Mouse (Mus musculus) mature B cell (primary cell): ENCODE results near the gene Smad6.

Experiments
- in situ Hi-C: fragments of 300-500 bp; cut with MboI; formaldehyde crosslinking; loops from 2 replicates; pipeline ENCODE4 v1.14.3; 2019

The Smad6 gene

DNA sequence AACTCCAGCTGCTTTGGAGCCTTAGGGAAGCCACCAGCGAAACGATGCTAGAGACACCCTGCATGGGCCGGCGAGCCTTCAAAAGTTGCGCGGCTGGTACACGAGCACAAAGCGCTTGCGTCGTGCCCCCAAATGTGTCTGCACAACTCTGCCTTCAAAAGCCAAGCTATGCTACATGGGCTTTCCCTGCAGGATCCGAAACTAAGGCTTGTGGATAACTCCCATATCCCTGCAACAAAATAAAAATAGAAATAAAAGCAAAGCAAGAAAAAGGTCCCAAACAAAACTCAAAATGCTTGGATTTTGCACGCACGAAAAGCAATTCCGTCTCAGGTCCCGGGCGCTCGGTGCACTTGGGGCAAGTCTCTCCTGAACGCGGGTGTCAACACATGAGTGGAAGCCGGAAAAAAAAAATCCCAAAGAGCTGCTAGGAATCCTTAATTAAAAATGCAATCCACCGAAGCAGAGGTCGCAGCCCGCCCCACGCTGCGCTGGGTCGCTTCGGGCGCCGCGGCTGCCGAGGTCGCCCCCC lies 474 bp downstream of the Smad6 start:
- in situ Hi-C loops, result no loop called here

DNA sequence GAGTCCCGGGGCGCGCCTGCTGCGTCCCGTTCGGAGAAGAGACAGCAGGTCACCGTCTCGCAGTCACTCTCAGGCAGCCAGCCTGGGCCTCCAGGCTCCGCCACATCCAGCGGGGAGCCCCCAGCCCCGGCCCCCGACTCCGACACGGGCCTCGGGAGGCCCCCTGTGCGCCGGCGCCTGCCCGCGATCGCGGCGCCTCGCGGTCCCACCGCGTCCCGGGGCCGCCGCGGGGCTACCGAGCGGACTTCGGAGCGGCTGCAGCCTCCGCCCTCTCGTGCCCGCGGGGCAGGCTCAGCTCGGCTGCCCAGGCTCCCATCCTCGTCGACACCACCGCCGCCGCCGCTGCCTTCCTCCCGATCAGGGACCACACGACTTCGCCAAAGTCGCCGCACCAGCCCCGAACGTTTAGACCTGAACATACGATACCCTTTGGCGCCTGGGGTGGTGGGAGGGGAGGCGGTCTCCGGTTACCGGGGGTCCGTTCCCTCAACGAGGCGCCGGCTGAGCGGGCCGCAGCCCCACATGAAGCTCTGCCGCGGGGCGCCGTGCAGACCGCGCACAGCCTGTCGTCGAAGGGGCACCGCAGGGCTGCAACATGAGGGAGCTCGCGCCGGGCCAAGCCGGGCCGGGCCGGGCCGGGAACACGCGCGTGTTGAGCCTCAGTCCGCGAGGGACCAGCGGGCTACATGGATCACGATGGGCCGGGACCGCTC lies 1.1 kb downstream of the Smad6 start:
- in situ Hi-C loops, result no loop called here

DNA sequence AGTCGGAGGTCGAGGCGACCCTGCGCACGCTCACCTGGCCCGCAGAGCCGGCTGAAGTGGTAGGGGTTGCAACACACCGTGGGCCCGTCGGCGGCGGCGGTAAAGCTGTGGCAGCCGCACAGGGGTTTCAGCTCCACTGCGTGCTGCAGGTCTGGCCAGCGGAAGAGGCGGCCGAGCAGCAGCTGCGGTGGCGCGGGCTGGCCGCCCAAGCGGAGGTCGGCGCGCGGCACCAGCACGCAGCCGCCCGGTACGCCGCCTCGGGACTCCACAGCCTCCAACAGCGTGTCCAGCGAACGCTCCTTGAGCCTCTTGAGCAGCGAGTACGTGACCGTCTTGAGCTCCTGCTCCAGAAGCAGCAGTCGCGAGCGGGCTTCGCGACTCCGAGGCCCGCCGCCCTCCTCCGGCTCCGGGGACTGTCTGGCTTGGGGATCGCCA lies 1.7 kb downstream of the Smad6 start:
- in situ Hi-C loops, result no loop called here

DNA sequence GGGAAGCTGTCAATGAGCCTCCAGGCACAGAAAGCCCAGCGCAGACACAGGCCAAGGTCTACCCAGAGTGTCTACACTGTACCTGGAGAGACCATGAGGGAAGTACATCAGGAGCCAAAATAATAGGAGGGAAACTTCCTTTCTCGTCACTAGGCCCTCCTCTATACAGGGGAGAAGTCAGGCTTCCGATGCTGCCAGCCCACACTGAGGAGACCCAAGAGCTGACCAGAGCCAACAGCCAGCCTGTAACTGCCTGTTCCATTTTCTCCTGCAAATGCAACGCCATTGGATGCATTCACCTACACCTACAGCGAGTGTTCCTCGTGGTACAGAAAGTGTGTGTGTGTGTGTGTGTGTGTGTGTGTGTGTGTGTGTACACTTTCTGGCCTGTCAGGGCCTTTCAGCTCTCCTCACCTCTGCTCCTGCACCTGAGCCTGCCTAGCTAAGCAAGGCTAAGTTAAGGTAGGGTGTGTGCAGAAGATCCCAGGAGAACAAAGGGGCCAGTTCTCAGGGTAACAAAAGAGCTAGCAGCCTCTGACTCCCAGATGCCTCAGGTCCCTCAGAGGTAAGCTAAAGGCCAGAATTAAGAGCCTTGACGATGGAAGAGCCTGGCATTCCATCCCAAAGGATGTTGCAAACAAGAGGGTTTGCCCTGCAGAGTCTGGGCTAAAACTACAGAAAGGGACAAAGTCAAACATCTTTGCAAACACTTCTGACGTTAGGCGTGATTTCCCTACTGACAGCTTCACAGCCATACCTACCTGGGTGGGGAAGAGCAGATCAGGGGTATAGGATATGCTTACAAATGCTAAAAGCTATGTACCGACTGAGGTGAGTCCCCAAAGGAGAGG lies 2.6 kb downstream of the Smad6 start:
- in situ Hi-C loops, result no loop called here

DNA sequence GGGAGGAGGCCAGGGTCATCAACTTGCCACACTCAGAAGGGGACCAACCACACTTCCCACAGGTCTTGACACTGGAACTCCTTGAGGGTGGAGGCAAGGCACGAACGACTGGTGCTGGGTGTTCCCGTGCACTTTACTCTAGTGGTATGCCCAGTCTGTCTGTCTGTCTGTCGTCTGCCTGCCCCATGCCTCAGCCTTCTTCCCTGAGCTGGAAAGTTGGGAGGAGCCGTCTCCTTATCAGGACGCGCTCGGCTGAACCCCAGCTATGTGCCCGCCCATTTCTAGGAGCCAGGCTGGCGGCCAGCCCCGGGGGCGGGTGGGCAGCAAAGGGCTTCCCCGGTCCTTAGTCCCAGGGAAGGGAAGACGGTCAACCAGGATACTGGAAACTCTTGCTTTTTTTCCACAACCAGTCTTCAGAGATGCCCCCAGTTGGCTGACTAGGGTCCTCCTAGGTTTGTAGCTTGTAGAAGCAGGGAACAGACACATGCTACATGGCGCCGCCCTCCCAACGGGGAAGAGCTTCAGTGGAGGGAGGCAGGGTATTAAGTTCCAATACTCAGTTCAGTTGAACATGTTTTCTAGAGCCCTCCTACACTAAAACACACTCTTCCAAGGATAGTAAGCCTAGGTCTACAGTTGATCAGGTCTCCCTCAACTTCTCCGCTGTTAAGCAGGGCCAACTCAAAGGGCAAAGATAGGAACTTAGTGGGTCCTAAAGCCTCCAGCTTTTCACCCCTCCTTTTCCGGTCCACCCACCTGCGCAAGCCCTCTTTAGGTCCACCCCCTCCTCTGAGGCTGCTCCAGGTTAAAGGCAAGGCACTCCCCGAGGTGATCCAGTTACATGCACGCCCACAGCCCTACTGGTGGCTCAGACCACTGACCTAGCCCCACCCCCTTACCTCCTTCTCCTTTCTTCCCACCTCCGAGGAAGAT lies 3.7 kb downstream of the Smad6 start:
- in situ Hi-C loops, result no loop called here

DNA sequence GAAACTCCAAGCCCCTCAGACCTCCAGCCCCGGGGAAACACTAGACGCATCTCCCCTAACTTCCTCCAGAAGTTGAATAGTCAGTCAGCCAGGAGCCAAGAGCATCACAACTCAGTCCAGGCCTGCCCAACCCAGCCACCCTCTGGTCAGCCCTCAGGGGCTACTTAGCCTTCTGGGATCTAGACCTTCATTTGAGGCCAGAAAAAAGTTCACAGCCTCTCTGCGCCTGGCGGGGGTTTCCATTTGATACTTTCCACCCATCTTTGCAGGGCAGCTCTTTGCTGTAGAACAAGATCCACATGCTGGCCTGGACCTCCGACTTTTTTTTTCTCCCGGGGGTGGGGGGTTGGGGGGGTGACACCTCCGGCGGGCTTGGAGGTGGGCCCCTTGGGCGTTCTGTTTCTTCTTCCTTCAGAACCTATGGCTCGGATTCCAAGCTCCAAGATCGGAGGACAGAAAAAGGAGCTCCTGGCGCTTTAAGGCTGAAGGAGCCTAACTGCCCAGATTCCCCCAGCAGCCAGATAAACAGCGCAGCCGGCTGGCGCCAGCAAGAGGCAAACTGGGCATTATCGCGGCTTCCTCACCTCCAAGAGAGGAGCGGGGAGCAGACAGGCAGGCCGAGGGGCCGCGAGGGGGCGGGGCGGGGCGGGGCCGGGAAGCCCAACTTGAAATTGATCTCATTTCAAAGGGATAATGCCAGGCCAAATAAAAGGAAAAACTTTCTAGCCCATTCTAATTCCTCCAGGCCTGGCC lies 5.0 kb downstream of the Smad6 start:
- in situ Hi-C loops, result no loop called here

DNA sequence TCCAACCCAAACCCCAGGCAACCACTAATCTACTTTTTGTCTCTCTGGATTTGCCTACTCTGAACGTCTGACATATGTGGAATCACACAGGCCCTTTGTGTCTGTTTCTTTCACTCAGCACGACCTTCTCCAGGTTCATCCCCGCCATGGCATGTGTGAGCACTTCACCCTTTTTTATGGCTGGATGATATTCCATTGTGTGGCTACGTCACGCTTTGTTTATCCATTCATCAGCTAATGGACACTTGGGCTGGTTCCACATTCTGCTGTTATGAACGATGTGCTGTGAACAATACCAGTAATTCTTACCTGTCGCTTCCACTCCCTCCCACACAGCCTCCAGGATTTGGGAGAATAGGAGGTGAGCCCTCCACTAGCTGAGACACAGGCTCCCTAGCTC lies 5.8 kb downstream of the Smad6 start:
- in situ Hi-C loops, result no loop called here

DNA sequence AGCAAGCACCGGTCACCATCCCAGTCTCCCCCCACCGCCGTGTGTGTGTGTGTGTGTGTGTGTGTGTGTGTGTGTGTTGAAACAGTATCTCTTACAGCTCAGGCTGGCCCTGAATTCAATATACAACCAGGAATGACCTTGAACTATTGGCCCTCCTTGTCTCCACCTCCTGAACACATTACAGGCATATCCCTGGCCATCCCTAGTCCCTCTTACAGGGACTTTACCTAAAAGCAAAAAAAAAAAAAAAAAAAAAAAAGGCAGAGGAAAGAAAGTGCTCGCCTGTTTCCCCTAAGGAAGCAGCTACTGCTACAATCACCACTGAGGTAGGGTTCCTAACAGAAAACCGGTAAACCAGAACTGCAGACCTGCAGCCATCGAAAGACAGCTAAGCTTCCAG lies 7.1 kb downstream of the Smad6 start:
- in situ Hi-C loops, result no loop called here

DNA sequence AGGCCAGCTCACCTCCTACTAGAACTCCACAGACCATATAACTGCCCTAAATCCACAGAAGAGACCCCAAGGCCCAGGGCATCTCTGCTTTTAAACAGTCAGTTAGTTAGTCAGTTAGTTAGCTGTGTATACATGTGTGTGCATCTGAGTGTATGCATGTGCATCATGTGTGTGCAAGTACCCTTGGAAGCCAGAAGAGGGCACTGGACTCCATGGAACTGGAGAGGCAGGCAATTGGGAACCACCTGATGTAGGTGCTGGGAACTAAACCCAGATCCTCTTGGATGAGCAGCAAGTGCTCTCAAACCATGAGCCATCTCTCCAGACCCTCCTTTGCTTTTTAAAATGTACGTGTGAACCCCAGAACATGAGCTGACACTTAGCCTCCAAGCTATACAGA lies 10.5 kb downstream of the Smad6 start:
- in situ Hi-C loops, result no loop called here

DNA sequence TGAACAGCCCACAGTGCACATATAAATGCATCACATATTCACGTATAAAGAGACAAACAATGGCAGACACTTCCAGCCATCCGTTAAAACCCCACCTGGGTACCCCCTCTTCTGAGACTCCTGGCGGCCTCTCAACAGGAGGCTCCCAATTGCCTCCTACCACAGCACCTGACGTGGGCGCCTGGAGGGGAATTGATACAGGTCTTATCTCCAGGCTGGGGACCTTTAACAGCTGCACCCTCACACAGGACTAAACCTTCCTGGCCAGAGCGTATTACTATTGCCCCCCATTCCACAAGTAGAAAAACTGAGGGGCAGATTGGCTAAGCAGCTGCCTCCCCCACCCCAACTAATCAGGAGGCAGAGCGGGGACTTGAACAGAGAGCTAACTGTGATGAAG lies 18.9 kb downstream of the Smad6 start:
- in situ Hi-C loops, result no loop called here

DNA sequence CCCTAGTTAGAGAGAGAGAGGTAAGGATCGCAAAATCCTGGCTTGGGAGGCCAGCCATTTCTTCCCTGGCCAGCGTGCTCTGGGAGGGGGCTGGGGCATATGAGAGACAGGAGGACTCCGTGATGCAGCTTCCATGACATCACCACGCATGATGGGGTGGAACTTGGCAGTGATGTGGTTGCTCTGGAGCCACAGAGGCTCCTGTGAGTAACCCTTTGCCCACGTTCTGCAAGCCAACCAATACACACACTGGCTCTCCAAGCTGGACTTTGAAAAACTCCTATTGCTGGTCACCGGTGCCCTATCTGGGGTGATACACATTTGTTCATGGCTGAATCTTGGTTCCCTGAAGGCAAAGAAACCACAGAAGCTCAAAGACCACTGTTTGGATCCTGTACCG lies 20.8 kb downstream of the Smad6 start:
- in situ Hi-C loops, result no loop called here

DNA sequence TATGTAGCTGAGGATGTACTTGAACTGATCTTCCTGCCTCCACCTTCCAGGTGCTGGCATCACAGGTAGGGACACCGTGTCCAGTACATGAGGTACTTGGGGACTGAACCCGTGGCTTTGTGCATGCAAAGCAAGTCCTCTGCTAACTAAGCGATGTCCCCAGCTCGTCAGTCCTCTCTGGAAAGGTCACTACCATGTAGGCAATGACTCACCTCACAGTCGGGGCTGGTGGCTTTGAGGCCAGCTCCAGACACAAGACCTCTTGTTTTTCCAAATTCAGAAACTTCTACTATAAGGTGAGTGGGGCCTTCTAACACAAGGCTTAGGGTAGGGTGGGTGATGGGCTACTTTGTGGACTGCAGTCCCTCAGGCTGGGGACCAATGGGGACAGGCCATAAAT lies 21.8 kb downstream of the Smad6 start:
- in situ Hi-C loops, result no loop called here

DNA sequence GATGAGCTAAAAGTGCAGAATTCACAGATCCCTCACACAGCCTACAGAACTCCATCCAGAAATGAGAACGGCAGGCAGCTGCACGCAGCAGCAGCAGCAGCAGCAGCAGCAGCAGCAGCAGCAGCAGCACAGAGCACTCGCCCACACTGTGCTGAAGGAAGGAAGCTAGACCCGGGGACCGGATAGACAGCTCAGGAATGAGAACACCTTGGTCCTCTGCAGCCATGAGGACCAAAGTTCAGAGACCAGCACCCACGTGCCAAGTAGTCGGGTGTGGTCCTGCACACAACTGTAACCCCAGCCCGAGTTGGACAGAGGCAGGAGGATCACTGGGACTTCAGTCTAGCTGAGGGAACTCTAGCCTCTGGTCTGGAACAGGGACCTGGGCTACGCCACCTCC lies 22.7 kb downstream of the Smad6 start:
- in situ Hi-C loops, result no loop called here

DNA sequence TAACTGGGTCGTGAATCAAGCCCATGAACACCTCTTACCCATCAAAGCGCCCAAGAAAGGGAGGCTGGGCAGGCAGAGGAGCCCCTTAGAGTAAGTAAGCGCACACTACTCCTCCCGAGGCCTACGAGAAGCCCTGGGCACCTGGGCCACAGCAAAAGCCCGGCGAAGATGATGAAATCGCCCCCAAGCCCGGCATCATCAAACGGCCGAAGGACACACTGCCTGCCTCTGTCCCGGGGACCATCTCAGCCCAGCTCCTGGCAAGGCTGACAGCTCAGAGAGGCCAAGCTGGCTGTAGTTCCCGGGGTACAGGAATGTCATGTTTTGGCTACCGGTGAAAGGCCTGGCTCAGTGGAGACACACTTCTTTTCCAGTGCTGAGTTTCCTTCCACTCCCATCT lies 23.8 kb downstream of the Smad6 start:
- in situ Hi-C loops, result no loop called here

DNA sequence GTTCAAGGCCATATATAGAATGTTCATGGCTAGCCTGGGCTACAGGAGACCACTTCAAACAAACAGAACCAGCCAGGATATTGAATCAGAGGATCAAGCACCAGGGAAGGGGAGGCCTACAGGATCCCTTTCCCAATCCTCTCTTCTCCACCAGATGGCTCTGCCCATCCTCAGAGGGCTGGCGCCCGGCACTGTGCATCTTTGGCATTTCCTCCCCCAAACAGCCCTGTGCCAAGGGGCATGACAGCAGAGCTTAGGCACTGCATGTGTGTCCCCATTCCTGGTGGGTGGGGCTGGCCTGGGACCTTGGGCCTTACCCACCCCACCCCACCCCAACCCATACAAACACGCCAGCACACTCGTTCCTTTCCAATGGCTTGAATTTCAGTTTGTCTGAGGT lies 24.4 kb downstream of the Smad6 start:
- in situ Hi-C loops, result no loop called here

DNA sequence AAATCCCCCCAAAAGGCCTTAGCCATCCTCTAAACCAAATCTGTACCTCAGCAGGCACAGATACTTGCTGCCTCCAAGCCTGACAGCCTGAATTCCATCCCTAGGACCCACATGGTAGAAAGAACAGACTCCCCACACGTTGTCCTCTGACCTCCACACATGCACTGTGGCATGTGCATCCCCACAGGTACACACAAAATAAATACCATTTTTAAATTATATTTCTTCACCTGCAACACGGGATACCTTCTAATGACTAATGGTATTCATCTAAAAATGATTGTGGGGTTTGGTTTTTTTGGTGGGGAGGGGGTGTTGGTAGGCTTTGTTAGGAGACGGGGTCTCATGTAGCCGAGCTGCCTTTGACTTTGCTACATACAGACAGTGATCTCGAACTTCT lies 28.6 kb downstream of the Smad6 start:
- in situ Hi-C loops, result no loop called here

DNA sequence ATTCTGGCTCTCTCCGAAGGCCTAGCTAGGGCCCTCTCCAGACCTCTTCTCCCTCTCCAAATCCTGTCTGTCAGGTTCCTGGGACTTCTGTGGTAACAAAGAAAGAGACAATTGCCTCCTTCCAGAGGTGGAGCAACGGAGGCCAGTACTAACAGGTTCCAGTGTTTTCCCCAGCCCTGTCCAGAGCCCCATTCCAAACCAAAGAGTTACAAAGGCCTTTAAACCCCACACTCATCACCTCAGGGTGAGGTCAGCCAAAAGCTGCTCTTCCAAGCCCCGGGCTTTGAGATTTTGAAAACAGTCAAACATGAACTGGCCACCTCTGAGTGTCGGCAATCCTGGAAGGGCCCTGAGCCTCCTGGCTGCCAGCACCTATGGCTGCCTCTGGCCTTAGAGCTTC lies 29.1 kb downstream of the Smad6 start:
- in situ Hi-C loops, result no loop called here

DNA sequence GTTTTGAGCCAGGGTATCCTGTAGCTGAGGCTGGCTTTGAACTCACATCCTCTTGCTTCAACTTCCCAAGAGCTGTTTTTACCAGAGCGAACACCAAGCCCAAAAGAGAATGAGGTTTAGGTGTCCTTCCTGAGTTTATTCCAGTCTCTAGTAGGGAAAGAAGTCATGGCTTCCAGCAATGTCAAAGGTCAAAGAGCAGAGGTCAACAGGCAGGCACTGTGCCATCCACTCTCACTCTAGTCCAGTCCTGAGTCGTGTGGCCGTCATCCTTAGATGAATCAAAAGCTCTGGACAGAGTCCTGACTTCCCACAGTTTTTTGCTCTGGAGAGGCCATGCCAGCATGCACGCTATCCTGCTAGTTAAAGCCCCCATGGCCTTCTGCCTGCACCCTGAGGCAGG lies 30.7 kb downstream of the Smad6 start:
- in situ Hi-C loops, result no loop called here

DNA sequence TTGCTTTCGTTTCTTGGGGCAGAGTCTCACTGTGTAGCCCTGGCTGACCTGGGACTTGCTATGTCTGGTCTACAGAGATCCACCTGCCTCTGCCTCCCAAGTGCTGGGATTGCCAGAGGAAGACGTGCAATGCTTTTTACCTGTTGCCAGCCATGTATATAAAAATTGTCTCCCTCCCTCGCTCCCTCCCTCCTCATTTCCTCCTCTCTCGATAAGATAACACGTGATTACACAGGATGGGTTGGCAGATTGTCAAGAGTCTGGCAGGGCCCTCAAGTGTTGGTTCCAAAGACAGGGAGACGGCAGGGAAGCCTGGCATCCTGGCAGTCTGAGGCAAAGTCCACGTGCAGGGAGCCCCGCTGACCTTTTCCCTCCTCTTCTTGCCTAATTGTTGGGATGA lies 32.2 kb downstream of the Smad6 start:
- in situ Hi-C loops, result no loop called here

DNA sequence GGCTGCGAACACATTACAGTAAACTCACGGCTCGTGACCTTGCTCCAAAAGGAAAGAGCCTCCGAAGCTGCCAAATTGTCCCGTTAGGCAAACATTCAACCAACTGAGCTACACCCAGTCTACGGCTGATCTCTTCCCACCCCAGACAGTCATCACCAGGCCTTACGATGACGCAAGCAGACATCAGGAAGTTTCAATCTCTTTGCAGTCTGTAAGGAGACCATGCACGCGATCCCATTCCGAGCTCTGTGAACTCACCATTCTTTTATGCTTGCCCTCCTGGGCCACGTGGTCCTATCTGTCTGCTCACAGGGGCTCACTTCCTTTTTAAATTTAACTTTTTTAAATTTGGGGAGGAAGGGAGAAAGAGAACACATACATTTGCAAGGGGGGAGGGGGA lies 32.6 kb downstream of the Smad6 start:
- in situ Hi-C loops, result no loop called here

DNA sequence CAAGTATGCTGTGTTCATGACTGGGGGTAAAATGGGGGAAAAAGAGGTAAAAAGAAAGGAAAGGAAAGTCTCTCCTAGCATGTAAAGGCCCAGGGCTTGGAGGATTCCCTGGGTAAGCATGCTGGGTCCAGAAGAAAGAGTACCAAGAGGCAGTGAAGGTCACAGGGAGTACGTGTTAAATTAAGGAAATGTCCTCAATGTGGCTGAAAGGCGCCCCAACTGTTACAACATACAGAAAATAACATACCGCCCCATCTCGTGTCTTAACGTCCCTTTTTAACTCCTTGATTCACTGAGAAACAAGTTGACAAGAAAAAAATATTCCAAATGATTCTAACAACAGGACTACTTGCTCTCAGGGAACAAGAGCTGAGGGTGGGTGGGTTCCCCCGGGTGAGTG lies 36.7 kb downstream of the Smad6 start:
- in situ Hi-C loops, result no loop called here
